15 mouse cellular contexts compared by ENCODE assay signal in the genomic region with DNA sequence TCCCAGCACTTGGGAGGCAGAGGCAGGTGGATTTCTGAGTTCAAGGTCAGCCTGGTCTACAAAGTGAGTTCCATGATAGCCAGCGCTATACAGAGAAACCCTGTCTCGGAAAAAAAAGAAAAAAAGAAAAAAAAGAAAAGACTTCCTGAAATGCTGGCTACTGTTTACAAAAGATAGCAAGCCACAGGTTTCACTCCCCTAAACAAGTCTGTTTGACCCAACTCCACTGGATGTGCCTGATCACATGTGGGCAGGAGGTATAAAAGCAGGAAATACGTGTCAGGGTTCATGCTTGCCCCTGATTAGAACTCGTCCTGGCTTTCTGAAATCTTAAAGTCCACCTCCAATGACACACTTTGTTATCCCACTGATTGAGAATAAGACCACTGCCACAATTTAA.
"Had no signal": no experiment of that assay in that cellular context is flagged by ENCODE, and none has a peak within 500 bp of the region (broad histone marks: within the 10 kb centered on the region; RNA-seq: fewer than 3 reads in every experiment).

No protein-coding gene starts in this region.

- H3K27me3 ChIP-seq: liver, embryonic 15.5 days; midbrain, embryonic 15.5 days; neural tube, embryonic 13.5 days had no signal

- H3K36me3 ChIP-seq: limb, embryonic 10.5 days; liver, embryonic 15.5 days; midbrain, embryonic 15.5 days; neural tube, embryonic 13.5 days had no signal

- H3K9ac ChIP-seq: liver, embryonic 15.5 days; midbrain, embryonic 15.5 days; neural tube, embryonic 13.5 days had no signal

- H3K4me1 ChIP-seq: liver, embryonic 15.5 days; midbrain, embryonic 15.5 days; neural tube, embryonic 13.5 days had no signal

- H3K27ac ChIP-seq: left cerebral cortex, adult 2 months; limb, embryonic 10.5 days; liver, embryonic 15.5 days; midbrain, embryonic 15.5 days; neural tube, embryonic 13.5 days had no signal

- H3K4me2 ChIP-seq: liver, embryonic 11.5 days; liver, embryonic 15.5 days; midbrain, embryonic 11.5 days; midbrain, embryonic 15.5 days; neural tube, embryonic 13.5 days had no signal

- ATAC-seq: lung, postnatal 0 days; midbrain, embryonic 15.5 days had no signal

- H3K4me3 ChIP-seq: left cerebral cortex, adult 2 months; limb, embryonic 10.5 days; liver, embryonic 15.5 days; midbrain, embryonic 15.5 days; neural tube, embryonic 13.5 days had no signal

- DNase-seq: kidney, postnatal 10 days; lung, adult 2 months; lung, postnatal 36 days; retina, postnatal 1 day; right cerebral cortex, postnatal 4 days; spleen, adult 18-20 months; thymus, postnatal 4 days had no signal

- H3K9me3 ChIP-seq: limb, embryonic 10.5 days; liver, embryonic 15.5 days; midbrain, embryonic 15.5 days; neural tube, embryonic 13.5 days had no signal
